Mouse (Mus musculus) gastrocnemius, adult 8-10 months (tissue): ENCODE measurements at regions not wholly inside any gene's neighbourhood (a gene's known extent, or its start where the extent isn't known, plus 50 kb on each side); places are given as distances from the start of the nearest gene placed in this dataset.

ENCODE experiments used
- DNase-seq, 2 experiments: peaks; one replicate each; pipeline ENCODE4 v3.0.0; 2022; ENCODE audit warnings: low spot score in 2 of 2

DNA sequence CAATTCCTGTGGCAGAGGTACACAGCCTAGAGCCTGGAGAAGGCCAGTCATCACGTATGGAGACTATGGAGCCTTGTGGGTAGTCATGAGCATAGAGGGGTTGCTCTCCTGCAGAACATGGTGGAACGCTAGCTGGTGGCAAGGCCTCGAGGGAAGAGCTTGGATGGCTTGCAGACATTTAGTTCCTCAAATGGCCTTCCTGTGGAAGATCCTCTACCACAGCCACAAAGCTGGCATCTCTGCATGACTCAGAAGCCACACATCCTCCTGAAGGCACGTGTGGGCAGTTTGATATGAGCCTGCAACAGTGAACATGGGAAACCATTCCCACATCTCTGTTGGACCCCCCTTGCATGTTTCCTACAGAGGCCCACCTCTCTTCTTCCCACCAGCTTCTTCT, 547.9 kb upstream of the Lrrc6 start:
- DNase-seq: no peak

DNA sequence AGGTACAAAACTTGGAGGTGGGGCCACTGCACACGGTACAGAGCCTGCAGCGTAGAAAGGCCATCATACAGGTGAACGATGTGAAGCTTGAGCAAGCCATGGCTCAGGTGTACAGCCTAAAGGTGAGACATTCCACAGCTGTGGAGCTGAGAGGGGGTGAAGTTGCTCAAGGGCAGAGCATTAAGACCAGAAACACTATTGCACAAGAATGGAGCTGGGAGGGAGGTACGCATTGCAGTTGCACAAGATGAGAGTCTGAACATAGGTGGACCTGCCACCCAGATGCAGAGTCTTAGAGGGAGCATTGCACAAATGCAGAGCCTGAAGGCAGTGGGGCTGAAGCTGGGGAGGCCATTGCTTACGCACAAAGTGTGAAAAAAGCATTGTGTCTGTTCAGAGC, 547.4 kb upstream of the Lrrc6 start:
- DNase-seq: no peak

DNA sequence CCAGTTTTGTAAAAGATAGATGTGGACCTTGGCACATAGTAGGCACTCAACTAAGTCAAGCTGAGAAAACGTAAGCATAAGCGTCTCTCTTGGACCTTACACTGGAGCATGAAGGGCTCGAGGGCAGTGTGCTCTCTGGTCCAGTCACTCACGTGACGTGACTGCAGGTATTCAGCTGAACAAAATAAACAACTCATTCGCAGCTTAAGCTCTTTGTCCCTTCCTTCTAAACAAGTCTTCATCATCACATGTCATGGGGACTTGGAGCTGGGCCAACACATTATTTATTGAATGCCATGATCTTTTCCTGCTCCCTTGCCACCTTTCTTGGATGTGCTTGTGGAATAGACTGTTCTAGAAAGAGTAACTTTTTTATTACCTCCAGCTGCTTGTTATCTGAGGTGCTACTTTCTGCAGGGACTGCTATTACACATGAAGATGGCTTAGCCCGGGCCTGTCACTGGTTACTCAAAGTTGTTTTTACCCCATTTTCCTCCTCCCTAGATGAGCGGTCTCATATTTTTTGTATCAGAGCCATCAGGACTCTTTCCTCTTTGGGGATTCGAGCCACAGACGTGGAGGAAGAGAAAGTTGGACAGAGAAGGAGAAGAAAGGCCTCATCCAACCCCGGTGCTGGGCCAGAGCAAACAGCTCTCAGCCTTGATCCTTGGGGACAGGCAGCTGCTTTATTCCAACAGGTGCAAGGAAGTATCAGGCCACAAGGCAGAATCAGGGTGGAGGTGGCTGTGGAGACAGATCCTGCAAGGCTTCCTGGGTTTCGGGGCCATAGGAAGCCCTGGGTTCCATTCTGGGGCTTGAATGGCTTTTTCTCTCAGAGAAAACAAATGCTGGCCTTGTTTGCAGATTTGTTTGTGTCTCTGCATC, 545.5 kb upstream of the Lrrc6 start:
- no peak for DNase-seq

DNA sequence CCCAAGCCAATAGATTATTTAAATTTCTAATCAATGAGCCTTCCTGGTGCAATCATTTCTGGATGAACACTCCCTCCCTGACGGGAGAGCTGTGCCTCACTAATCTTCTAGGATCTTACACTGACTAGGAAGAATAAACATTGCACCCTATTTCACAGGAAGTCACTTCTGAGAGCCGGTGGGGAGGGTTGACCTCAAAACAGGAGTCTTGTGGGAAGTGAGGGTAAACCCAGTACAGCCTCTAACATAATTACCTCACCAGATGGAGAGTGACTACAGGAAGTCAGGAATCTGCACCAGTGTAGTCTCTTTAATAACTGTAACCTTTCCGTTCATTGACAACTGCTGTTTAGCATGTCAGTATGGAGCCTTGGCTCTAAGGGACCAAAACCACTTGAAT, 544.6 kb upstream of the Lrrc6 start:
- DNase-seq: no peak

DNA sequence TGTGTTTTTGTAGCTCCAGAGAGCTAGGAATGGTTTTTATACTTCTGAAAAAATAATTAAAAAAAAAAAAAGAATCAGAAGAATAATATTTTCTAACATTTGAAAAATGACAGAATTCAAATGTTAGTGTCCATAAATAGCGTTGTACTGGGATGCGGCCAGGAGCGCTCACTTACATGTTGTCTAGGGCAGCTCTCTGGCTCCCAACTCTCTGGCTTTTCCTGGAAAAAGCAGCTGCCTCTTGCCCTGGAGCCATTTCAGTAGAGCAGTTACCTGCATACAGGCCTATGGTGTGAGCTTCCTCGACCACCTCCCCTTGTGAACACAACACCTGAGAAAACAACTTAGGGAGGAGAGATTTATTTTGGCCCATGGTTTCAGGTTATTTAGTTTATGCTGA, 544.1 kb upstream of the Lrrc6 start:
- no peak for DNase-seq

DNA sequence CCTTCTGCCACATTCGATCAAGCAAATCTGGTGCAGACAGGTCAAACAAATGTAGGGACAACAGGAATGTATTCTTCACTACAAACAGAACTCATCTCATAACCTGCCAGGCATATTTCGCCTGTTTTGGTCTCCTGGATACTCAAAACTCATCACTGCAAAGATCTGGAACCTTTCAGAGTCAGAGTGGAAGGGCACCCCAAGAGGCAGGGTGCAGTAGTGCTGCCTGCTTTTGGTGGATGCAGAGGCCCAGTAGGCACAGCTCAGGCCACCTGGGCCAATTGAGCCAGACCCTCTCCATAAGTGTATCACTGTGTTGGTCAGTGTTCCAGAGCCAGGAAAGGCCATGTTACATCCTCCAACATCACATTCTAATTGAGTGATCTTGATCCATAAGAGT, 541.4 kb upstream of the Lrrc6 start:
- DNase-seq: no peak

DNA sequence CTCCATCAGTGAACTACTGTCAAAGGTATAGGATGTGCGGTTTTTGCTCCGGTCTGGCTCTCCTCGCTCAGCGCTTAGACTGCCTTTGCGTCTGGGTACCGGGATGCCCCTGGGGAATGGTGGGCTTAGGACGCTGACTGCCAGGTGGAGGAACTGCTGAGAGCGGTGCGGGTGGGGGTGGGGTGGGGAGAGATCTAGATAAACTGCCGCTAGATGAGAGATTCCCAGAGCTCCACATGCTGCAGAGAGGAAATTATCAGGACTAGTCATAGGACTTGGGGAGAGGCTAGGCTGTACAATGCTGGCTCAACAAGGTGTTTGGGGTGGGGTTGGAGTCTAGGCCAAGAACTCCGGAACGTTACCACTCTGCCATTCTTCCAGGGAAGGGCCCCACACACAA, 539.5 kb upstream of the Lrrc6 start:
- no peak for DNase-seq

DNA sequence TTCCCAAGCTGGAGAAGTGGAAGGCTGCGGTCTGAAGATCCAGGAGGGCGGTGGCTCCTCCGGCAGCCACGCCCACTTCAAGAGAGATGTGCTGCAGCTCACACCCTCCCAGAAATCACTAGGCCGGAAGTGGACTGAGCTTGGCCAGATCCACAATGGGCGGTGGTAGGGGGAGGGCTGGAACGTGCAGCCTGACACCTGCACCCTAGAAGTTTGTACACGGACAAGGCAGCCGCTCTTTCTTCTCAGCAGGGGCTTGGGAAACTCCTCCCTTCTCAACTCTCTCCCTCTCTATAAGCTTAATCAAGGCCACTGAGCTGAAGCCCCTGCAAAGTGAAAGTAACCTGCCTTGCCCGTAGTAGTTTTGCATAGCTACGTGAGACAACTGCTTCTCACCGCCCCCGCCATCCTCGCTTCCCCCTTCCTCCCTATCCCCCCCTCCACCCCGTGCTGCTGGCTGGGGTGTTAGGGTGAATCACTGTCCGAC, 538.8 kb upstream of the Lrrc6 start:
- peak; percentile 52 to 57 for DNase-seq

DNA sequence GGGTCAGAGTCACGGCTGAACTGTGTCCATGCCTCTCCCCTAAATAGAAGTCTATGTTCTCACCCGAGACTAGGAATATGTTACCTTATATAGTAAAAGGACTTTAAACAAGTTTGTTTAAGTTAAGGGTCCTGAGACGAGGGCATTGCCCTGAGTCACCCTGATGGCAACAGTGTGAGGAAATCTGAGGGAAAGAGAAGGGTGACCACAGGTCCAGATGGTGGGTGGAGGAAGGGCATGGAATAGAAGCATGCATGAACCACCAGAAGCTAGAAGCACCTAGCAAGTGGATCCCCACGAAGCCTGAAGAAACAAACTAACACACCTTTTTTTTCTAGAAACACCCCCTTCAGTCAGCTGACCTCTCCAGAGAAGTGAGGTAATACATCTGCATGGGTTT, 536.9 kb upstream of the Lrrc6 start:
- DNase-seq: no peak

DNA sequence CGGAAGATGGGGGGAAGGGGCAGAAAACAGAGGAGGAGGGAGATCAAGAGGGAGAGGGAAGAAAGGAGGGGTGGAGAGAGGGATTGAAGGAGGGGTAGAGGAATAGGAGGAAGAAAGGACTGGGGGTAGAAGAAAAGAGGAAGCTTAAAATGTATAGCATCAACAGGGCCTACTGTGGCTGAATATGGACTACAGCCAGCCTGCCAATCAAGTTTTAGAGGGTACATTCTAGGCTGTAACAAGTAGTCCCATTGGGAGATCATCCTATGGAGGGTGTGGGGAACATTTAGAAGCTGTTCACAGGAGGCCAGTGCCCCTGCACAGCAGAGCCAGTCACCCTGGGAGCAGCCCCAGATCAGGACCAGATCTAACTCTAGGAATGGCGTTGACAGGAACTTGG, 535.6 kb upstream of the Lrrc6 start:
- DNase-seq: no peak

DNA sequence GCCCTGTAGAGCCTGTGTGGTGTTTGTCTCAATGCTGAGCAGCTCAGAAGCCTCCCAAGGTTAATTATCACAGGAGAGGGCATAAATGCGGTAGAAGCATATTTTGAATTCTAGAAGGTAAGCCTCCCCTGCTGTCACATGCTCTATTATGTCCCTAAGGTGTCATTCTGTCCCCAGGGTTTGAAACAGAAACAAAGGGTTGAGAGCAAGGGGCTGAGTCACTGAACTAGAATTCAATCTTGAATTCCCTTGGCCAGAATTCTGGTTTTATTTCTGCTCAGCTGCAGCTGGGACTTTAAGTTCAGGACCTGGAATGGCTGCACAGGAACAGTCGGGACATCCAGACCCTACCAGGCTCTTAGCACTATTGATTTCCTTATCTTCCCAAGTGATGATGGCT, 533.2 kb upstream of the Lrrc6 start:
- no peak for DNase-seq

DNA sequence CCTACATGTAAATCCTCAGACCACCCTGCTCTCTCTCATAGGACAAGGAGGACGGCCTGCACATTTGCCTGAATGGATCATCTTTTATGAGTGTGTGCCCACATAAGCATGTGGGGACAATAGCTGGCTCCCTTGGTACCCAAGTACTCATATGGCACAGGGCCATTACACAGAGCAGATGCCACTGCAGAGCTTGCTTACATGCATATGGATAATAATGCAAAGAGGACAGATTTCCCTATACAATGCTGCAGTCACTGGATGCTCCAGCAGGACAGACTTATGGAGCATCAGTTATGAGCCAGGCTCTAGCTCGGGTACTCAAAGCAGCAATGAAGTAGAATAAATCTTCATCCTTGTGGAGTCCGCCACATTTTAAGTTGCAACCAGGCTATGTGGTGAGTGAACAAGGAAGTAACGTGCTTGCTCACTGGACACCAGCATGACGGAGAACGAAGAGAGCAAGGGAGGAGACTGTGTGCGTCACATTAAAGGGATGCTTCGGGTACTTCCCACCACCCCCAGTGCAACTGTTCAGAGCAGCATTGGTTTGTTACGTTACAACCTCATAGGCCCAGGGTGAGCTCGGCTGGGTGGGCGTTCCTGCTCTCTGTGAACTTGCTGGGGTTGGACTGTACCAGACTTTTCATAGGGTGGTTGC, 531.3 kb upstream of the Lrrc6 start:
- no peak for DNase-seq

DNA sequence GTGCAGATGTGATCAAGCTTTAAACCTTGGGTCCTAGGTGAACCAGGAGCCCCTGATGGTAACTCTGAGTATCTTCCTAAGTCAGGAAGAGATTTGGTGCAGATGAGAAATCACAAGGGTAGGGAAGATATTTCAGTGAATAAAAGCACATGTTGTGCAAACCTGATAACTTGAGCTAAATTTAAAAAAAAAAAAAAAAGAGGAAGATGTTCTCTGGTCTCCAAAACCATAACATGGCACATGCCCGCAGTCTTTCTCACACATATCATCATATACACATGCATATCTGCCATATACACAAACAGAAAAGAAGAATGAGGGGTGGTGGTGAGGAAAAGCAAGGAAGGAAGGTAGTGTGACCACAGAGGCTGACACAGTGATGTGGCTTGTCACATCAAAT, 530.3 kb upstream of the Lrrc6 start:
- DNase-seq: no peak

DNA sequence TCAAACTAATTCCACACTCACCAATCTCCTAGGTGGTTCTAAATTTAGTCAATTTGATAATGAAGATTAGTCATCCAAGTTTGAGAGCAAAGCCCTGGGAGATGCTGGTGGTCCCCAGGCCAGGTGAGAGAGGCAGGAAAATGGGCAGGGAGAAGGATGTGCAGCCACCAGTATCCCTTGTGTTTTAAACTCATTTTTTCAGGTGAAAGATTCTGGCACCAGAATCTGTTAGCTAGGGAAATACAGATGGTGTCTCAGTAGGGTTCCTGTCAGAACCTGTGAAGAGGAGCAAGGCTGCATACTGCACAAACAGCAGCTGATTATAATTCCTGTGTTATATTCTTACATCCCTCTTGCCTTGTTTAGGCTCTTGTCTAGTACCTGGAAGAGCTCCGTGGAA, 527.5 kb upstream of the Lrrc6 start:
- DNase-seq: no peak

DNA sequence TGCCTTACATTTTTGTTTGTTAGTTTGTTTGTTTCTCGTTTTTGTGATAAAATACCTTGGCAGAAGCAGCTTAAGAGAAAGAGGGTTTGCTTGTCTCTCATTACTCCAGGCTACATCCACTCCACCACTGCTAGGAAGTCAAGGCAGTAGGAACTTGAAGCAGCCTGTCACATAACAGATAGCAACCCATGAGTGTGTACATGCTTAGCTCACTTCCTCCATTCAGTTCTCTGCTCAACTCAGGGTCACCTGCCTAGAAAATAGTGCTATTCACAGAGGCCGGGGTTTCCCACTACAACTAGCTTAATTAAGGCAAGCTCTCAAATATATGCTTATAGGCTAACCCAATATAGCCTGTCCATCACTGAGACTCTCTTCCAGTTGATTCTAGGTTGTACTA, 527.0 kb upstream of the Lrrc6 start:
- no peak for DNase-seq

DNA sequence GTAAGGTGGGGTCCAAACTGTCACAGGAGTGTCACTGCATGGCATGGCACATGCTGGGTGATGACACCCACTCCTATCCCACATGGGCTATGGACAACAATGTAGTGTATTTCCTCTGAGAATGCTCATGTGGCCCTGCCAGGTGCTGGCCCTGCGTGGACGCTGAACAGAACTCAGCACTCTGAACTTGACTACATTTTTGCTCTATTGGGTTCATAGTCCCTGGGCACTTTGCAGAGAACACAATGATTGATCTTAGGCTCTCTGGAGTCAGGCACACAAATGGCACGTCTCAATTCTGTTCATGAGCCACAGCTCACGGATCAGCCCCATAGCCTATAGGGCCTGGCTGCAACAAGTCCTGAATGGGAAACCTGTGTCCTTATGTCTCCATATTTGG, 525.0 kb upstream of the Lrrc6 start:
- no peak for DNase-seq

DNA sequence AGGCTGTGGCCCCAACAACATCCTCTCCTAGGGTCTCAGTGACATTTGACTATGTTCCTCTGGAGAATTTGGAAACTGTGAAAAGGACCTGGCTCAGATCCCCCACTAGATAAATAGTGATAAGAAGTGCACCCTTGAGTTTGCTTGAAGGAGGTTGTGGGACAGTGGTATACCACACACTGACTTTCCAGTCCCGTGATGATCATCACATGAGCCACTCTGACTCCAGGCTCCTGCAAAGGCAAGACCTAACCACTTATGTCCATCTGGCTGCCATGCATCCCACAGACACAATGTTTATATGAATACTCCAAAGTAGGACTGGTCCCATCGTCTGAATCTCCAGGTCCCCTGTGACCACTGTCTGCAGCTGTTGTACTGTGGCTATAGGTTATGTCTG, 523.7 kb upstream of the Lrrc6 start:
- no peak for DNase-seq

DNA sequence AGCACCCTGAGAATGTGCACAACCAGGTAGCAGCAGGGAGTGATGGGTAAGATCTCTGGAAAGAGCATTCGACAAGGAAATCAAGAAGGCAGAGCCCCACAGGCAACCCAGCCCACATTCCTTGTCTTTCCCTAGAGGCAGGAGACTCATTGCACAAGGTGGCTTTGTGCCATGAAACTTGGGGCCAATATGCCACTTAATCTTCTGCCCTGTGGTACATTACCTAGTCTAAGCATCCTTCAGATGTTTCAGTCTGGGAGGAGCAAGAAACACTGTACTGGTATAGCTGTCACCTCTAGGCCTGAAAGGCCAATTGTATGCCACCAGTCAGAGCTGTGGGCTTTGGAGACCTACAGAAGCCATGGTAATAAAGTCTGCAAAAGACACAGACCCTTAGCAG, 522.4 kb upstream of the Lrrc6 start:
- no peak for DNase-seq

DNA sequence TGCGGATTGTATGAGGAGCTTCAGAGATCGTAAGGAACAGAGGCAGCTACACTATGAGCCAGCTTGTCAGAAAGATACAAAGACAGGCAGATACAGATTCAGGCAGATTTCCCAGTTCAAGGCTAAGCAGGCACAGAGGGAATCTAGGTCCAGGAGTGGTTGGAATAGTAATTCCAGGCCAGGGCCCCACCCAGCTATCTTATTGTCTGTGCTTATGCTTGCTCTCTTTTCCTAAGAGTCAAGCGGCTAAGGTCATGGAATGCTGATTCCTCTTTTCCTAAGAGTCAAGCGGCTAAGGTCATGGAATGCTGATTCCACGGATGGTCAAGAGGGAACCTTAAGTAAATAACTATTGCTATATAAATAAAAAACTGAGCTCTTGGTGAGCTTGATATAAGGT, 520.7 kb upstream of the Lrrc6 start:
- DNase-seq: no peak

DNA sequence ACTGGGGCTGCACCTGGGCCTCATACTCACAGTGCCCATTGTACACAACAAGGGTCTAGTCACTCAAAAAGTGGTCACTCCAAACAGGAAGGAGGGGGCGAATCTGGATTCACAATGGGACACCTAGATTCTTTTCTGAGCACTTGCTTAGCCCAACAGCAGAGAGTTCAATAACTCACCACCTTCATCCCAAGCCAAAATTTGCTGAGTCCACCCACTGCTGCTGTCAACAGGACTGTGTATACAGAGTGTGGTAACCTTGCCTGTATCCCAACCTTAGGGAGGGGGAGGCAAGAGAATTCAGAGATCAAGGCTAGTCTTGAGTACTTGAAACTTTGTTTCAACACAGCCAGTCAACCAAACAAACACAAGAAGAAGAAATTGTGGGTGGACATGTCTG, 519.2 kb upstream of the Lrrc6 start:
- DNase-seq: no peak

DNA sequence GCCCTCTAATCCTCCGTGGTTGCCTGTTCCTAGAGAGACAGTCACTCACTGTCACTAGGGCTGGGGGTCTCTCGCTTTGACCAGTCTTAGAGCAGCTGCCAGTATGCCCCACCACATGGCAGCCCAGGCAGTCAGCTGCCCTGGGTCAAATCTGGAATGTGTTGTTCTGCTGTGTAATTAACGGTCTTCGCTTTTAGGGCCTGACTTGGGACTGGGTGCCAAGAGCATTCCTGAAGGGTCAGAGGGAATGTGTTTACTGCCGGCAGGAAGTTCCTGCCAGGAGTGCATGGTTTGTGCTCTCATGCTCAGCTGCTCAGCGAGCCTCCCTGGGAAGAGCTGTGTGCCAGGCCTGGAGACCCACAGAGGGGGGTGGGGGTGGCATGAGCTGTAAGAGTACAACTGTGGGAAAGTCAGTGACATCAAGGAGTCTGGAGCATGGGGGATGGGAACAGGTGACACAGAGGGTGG, 518.5 kb upstream of the Lrrc6 start:
- DNase-seq: peak in 1 of 2 experiments; percentile 24
